Mouse (Mus musculus) heart, embryonic 13.5 days (tissue): ENCODE data around the gene Zfp523. TPM values are rescaled to one million over a fixed set of nuclear protein-coding genes. Genes with fewer than 3 reads are reported as not detected.
A peak's percentile ranks its signal among the peaks of the same experiment; 100 is the strongest.

Experiments
- ATAC-seq: fragments of 200-750 bp; cut with Nextera tagmentation; 2 replicates; pipeline ENCODE4 v1.8.0; 2017; ENCODE audit warnings: moderate TSS enrichment; ENCODE audit not compliant: insufficient number of reproducible peaks, low FRiP score, low TSS enrichment; ENCODE audit errors: extremely low read depth
- H3K27ac ChIP-seq: fragments of 300-500 bp; sonication (generic); replicated peaks from 2 replicates; pipeline ENCODE4 v1.5.1; 2015; ENCODE audit warnings: moderate library complexity, mild to moderate bottlenecking, inconsistent platforms
- H3K27me3 ChIP-seq: fragments of 300-500 bp; sonication (generic); replicated peaks from 2 replicates; pipeline ENCODE4 v1.6.1; 2015; ENCODE audit warnings: mild to moderate bottlenecking, inconsistent platforms
- H3K36me3 ChIP-seq: fragments of 300-500 bp; sonication (generic); 2 replicates; pipeline ENCODE4 v1.6.1; 2015; ENCODE audit warnings: mild to moderate bottlenecking, inconsistent platforms
- H3K4me1 ChIP-seq: fragments of 300-500 bp; sonication (generic); 2 replicates; pipeline ENCODE4 v1.6.1; 2015; ENCODE audit warnings: inconsistent platforms
- H3K4me2 ChIP-seq: fragments of 300-500 bp; sonication (generic); 2 replicates; pipeline ENCODE4 v1.6.1; 2015; ENCODE audit warnings: inconsistent platforms, mild to moderate bottlenecking, moderate library complexity
- H3K4me3 ChIP-seq: fragments of 300-500 bp; sonication (generic); 2 replicates; pipeline ENCODE4 v1.5.1; 2015; ENCODE audit warnings: moderate library complexity, mild to moderate bottlenecking, inconsistent platforms
- H3K9ac ChIP-seq: fragments of 300-500 bp; sonication (generic); 2 replicates; pipeline ENCODE4 v1.6.1; 2015; ENCODE audit warnings: inconsistent platforms, mild to moderate bottlenecking, moderate library complexity
- H3K9me3 ChIP-seq: fragments of 300-500 bp; sonication (generic); 2 replicates; pipeline ENCODE4 v1.6.1; 2016; ENCODE audit warnings: inconsistent platforms
- WGBS: fragments of 180-500 bp; shearing (Covaris S2); methylation state at CpG from one replicate; pipeline ENCODE4 v1.1.7; 2015; ENCODE audit warnings: mixed read lengths; 5-methylcytosine and 5-hydroxymethylcytosine counted together
- polyA plus RNA-seq: library from polyadenylated mRNA; unstranded; fragments of >200 nt; fragmentation: Nextera tagmentation; extraction: Ambion mirVana; gene quantifications from 2 replicates; pipeline ENCODE4 v1.2.1, GENCODE M21; 2015

Zfp523 gene
- polyA plus RNA-seq, 1 experiment from 2014 or later: 24.2 TPM

DNA sequence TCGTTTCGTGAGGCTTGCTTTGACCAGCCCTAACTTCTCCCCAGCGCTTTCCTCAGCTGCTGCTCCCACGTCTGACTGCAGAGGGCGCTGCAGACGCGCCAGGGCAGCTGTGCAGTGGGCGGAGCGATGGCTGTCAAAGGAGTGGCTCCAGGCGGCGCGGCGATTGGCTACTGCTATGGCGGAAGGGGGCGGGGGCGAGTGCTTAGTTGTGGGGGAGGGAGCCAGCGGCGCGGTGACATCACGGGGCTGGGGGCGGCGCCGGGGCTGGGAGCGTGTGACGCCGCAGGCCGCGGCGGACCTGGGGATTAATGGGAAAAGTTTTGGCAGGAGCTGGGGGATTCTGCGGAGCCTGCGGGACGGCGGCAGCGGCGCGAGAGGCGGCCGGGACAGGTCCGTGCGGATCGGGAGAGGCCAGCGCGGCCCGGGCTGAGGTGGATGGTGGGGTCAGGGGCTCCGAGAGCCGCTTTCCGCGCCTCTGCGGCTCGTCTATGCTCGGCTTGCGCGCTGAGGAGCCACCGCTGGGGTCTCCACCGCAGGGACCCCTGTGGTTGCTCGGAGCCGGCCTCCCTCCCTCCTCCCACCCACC lies 55.6 kb downstream of the Zfp523 start, which contains the start of gene Ppard:
Gene Ppard, plus strand, starts transcription at position 226 of the 586 bp plus-strand sequence.
- H3K9me3 ChIP-seq: no peaks in the 10 kb centered on the region
- peak within 1 kb of the TSS; percentile 92 for H3K4me2 ChIP-seq
- peaks cover 18% of the 10 kb centered on the region for H3K4me1 ChIP-seq
- peak within 1 kb of the TSS; percentile 85 for H3K4me3 ChIP-seq
- WGBS: under 1% methylated on average over 47 of the region's 57 CpGs
- peak; percentile 89 for ATAC-seq
- H3K27ac ChIP-seq: peak within 1 kb of the TSS; percentile 82
- peak within 1 kb of the TSS; percentile 96 for H3K9ac ChIP-seq
- peaks cover 7% of the 10 kb centered on the region for H3K27me3 ChIP-seq
- peaks cover 7% of the 10 kb centered on the region; the same call in 1 of the 2 replicates for H3K36me3 ChIP-seq

DNA sequence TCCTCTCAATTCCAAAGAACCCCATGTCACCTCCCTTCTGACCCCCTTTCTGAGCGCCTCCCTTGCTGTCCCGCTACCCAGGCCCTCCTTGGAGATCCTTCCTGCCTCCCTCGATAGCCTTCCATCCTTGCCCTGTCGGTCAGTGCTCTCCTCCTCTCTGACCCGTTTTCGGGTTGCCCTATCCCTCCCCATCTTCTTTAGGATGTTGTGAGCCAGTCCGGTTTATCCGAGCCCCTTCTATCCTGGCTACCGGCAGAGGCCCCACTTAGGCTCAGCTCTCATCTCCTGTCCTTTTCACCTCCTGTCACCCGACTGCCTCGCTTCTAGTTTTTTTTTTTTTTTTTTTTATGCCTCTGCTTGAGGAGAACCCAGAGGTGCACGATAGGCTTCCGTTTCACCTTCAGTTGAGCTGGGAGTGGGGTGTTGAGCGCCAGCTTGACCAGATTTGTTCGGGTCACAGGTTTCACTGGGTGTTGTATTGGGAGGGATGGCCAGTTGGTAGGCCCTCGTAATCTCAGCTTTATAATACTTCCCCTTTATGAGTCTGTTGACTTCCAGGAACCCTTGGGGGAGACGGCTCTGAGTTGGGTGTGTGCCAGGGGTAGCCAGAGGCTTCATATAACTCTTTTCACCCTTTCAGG lies 56.3 kb downstream of the Zfp523 start:
- no peak for ATAC-seq
- WGBS: 5% methylated on average over 16 of the region's 17 CpGs

DNA sequence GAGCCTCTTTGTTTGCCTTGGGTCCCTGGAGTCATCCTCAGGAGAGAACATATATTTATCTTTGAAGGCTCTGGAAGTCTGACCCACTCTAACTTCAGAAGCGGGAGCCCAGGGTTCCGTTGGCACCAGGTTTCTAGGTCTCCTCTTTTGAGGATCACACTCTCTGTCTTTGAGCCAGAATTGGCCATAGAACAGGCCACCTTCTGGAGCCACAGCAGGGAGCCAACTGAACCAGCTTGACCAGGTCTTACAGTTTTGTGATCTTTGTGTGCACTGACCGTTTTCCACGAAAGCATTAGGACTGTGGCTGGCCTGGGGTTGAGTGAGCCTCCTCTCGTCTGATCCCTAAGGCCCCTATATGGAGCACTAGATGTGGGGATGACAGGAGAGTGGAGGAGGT lies 57.7 kb downstream of the Zfp523 start:
- H3K9me3 ChIP-seq: no peaks in the 10 kb centered on the region
- H3K27me3 ChIP-seq: peaks cover 7% of the 10 kb centered on the region
- H3K4me3 ChIP-seq: no peak overlapping the region
- no peak for ATAC-seq
- peak overlapping the region; percentile 24; the same call in 1 of the 2 replicates for H3K9ac ChIP-seq
- peaks cover 18% of the 10 kb centered on the region for H3K4me1 ChIP-seq
- no peak overlapping the region for H3K4me2 ChIP-seq
- H3K27ac ChIP-seq: no peak overlapping the region
- H3K36me3 ChIP-seq: peaks cover 25% of the 10 kb centered on the region
- 92% methylated on average over 5 of the region's 5 CpGs for WGBS

More for the DNA sequence above, 56.3 kb downstream of the Zfp523 start:
- Histone ChIP-seq H3K27ac (peak overlapping the region; percentile 82), H3K4me2 (peak overlapping the region; percentile 92), H3K27me3 (peaks cover 7% of the 10 kb centered on the region), H3K9ac (peak overlapping the region; percentile 96), H3K36me3 (peaks cover 13% of the 10 kb centered on the region), H3K4me3 (peak overlapping the region; percentile 85), H3K9me3 (no peaks in the 10 kb centered on the region), H3K4me1 (peaks cover 18% of the 10 kb centered on the region)

DNA sequence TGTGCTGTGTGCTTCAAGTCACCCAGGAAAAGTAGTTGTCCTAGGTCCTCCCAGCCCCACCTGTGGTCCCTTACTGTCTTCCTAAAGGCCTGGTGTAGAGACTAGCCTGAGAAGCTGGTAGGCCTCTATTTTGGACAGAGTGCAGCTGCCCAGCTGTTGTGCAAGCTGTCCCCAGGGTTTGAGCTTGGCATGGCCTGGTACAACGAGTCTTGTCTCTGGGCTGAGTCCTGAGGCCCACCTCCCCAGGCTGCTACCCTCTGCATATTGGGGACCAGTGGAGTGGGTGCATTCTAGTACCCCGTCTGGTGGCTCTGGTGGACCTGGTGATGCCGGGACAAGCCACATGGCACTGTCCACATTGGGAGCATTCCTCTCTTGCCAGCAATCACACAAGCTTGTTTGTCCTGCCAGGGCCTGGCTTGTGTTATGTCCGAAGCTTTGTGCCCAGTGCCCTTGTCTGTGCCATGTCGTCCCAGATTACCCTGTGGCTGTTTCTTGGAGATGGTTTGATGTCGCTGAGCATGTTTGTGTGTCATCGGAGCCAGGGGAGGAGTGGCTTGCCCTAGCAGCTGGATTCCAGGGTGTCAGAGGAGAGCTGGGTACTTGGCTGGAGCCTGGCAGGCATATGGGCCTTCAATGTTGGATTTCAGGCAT lies 59.2 kb downstream of the Zfp523 start:
- Histone ChIP-seq H3K4me3 (no peak overlapping the region), H3K36me3 (peaks cover 39% of the 10 kb centered on the region), H3K27me3 (peaks cover 3% of the 10 kb centered on the region), H3K9me3 (no peaks in the 10 kb centered on the region), H3K27ac (no peak overlapping the region), H3K9ac (no peak overlapping the region), H3K4me2 (no peak overlapping the region), H3K4me1 (peaks cover 18% of the 10 kb centered on the region)
- ATAC-seq: no peak
- 79% methylated on average over 7 of the region's 7 CpGs for WGBS

DNA sequence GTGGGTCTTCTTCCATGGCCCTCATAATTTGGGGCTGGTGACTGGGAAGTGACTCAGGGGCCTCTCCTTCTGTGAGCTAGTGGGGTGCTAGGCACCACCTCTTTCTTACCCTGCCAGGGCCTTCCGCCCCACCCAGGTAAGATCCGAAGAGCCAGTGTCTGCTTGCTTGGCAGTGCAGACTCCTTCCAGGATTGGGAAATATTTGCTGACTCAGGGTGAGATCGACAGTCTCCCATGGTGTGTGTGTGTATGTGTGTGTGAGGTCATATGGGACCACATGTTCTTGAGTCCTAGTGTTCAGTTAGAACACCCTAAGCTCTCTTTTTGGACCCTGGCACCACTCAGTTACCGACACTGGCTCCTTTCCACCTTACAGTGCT lies 59.7 kb downstream of the Zfp523 start:
- Histone ChIP-seq H3K9ac (no peak overlapping the region), H3K27me3 (no peaks in the 10 kb centered on the region), H3K9me3 (no peaks in the 10 kb centered on the region), H3K4me1 (peaks cover 21% of the 10 kb centered on the region), H3K4me2 (no peak overlapping the region), H3K4me3 (no peak overlapping the region), H3K27ac (no peak overlapping the region), H3K36me3 (peaks cover 45% of the 10 kb centered on the region)
- no peak for ATAC-seq
- WGBS: 76% methylated on average over 4 of the region's 4 CpGs

DNA sequence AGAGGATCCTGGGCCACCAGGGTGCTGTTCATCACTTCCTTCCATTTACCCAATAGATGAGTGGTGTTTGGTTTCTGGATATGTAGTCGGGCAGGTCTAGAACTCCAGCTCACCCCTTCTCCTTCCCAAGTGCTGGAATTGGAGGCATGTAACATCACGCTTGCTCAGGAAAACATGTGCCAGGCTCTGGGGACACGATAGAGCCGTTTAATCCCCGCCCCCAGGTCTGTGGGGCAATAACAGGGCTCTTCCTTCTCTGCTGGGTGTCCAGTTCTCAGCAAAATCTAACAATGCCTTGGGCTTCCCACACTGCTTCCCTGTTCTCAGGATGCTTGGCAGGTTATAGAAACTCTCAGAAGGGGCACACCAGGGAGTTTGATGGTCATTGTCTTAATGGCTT lies 60.4 kb downstream of the Zfp523 start:
- Histone ChIP-seq H3K36me3 (peaks cover 51% of the 10 kb centered on the region), H3K4me2 (no peak overlapping the region), H3K27ac (no peak overlapping the region), H3K9ac (no peak overlapping the region), H3K4me3 (no peak overlapping the region), H3K4me1 (peaks cover 28% of the 10 kb centered on the region), H3K27me3 (no peaks in the 10 kb centered on the region), H3K9me3 (no peaks in the 10 kb centered on the region)
- WGBS: 70% methylated on average over 5 of the region's 5 CpGs
- no peak for ATAC-seq

DNA sequence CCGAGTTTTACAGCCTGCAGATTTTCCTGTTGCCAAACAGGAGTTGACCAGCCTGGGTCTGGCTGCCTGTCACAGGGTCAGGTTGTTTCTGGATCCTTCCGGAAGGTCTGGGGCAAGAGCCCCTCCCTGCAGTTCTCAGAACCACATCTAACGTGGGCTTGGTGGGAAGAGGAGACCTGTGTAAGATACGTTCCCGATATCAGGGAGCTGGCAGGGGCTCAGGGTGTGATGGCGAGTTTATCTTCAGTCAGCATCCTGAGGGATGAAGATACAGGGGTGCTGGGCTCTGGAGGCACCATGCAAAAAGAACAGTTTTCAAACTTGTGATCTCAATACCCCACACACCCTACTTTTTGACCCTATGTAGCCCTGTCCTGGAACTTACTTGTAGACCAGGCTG lies 60.9 kb downstream of the Zfp523 start:
- no peaks in the 10 kb centered on the region for H3K9me3 ChIP-seq
- no peak for ATAC-seq
- peaks cover 33% of the 10 kb centered on the region for H3K4me1 ChIP-seq
- H3K36me3 ChIP-seq: peaks cover 55% of the 10 kb centered on the region
- no peaks in the 10 kb centered on the region for H3K27me3 ChIP-seq
- no peak overlapping the region for H3K4me2 ChIP-seq
- H3K27ac ChIP-seq: no peak overlapping the region
- H3K4me3 ChIP-seq: no peak overlapping the region
- 65% methylated on average over 6 of the region's 6 CpGs for WGBS
- H3K9ac ChIP-seq: no peak overlapping the region

DNA sequence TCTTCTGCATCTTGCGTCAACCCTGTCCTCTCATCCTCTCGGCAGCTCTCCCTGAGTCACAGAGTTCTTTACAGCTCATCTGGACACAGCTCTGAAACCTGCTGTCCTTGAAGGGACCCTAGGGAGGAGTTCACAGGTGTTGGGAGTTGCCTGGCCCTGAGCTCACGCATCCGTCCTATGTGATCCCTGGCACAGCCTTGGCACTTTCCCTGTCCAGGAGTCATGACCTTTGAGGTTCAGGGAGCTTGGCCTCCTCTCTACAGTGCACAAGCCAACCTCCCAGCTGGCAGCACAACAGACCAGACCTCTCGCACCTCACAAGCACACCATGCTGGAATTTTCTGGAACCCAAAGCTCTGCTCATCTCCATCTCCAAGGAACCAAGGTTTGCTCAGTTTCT lies 63.9 kb downstream of the Zfp523 start:
- ATAC-seq: no peak
- Histone ChIP-seq H3K4me1 (peaks cover 35% of the 10 kb centered on the region), H3K9me3 (no peaks in the 10 kb centered on the region), H3K27me3 (no peaks in the 10 kb centered on the region), H3K4me2 (no peak overlapping the region), H3K36me3 (peaks cover 64% of the 10 kb centered on the region), H3K4me3 (no peak overlapping the region), H3K9ac (no peak overlapping the region), H3K27ac (no peak overlapping the region)
- WGBS: 86% methylated on average over 5 of the region's 5 CpGs

DNA sequence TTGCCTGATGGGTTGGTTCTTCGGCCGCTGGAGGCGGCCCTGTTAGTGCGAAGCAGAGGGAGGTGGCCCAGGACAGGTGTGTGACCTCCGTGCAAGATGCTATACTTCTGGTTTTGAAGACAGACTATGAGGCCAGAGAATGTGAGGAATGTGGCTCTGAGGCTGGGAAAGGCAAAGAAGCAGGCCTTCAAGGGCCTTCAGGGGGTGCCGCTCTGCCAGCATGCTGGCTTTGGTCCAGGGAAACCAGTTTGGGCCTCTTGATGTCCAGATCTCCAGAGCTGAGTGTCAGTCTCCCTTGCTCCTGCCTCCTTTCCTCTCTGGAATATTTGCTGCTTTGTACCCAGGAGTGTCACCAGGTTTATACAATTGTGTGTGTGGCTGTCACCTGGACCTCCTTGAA lies 65.4 kb downstream of the Zfp523 start:
- Histone ChIP-seq H3K27me3 (no peaks in the 10 kb centered on the region), H3K4me2 (no peak overlapping the region), H3K4me1 (peaks cover 42% of the 10 kb centered on the region), H3K4me3 (no peak overlapping the region), H3K27ac (no peak overlapping the region; the same call in 1 of the 2 replicates), H3K9ac (peak overlapping the region; percentile 11; the same call in 1 of the 2 replicates), H3K9me3 (no peaks in the 10 kb centered on the region), H3K36me3 (peaks cover 60% of the 10 kb centered on the region)
- no peak for ATAC-seq
- WGBS: 73% methylated on average over 6 of the region's 6 CpGs

DNA sequence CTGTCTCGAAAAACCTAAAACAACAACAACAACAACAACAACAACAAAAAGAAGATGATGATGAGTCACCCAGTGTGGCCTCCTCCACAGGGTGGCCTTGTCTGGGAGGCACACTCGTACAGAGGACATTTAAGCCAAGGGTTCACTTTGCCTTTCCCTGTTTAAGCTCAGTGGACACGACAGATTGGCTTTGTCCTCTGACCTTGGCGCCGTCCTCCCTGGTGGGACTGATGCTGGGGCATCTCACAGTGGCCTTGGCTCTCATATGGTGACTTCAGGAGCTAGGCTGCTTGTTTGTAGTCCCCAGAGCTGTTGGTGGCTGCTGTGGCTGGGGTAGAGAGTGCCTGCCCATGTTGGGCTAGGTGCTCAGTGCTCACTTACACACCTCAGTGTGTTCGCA lies 67.3 kb downstream of the Zfp523 start:
- Histone ChIP-seq H3K9me3 (no peaks in the 10 kb centered on the region), H3K4me1 (peaks cover 52% of the 10 kb centered on the region), H3K4me2 (no peak overlapping the region), H3K27me3 (no peaks in the 10 kb centered on the region), H3K27ac (peak overlapping the region; percentile 56), H3K4me3 (no peak overlapping the region), H3K9ac (no peak overlapping the region), H3K36me3 (peaks cover 44% of the 10 kb centered on the region)
- ATAC-seq: no peak
- 76% methylated on average over 6 of the region's 6 CpGs for WGBS

DNA sequence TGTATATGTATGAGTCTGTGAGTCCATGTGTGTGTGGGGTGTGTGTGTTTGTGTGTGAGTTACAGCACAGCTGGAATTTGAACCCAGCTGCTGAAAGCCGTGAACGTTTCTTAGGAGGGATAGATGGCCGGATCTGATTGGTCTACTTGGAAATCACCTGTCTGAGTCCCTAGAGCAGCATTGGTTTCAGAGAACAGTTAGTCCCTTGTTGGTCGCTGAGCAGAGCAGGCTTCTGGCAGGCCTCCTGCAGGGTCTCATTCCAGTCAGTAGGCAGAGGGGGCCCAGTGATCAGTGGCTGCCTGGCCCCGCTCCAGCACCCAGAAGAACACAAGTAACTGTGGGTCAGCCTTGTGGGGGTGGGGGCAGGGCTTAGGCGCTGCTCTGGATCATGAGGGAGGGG lies 67.8 kb downstream of the Zfp523 start:
- no peaks in the 10 kb centered on the region for H3K9me3 ChIP-seq
- 36% methylated on average over 6 of the region's 6 CpGs for WGBS
- ATAC-seq: no peak
- H3K4me2 ChIP-seq: no peak overlapping the region
- H3K4me3 ChIP-seq: no peak overlapping the region
- no peaks in the 10 kb centered on the region for H3K27me3 ChIP-seq
- H3K27ac ChIP-seq: peak overlapping the region; percentile 56
- peaks cover 39% of the 10 kb centered on the region for H3K36me3 ChIP-seq
- 0 out of 2 replicates have a peak overlapping the region, but pooled peaks have one; percentile 52 for H3K9ac ChIP-seq
- H3K4me1 ChIP-seq: peaks cover 52% of the 10 kb centered on the region
